Mouse (Mus musculus) C2C12 (cell line): ENCODE results near the gene Bud13.

ENCODE experiments used
- CEBPB ChIP-seq: IDR thresholded peaks from one replicate; pipeline ENCODE4 v1.6.1; 2011; ENCODE audit warnings: low read depth, mild to moderate bottlenecking, control low read depth, moderate library complexity
- CTCF ChIP-seq: IDR thresholded peaks from one replicate; pipeline ENCODE4 v1.5.1; 2011; ENCODE audit not compliant: control insufficient read depth, insufficient read depth, insufficient read length
- FOSL1 ChIP-seq: IDR thresholded peaks from one replicate; pipeline ENCODE4 v1.8.0; 2011; ENCODE audit warnings: mild to moderate bottlenecking, low read length; ENCODE audit not compliant: poor library complexity, insufficient read depth, severe bottlenecking
- MAX ChIP-seq: IDR thresholded peaks from one replicate; pipeline ENCODE4 v1.6.1; 2011; ENCODE audit warnings: mild to moderate bottlenecking, control low read depth
- MYOD1 ChIP-seq: IDR thresholded peaks from one replicate; pipeline ENCODE4 v1.6.1; 2011; ENCODE audit warnings: low read depth; ENCODE audit not compliant: control insufficient read depth, insufficient read length
- MYOG ChIP-seq: IDR thresholded peaks from one replicate; pipeline ENCODE4 v1.6.1; 2011; ENCODE audit not compliant: control insufficient read depth, insufficient read length; ENCODE audit errors: extremely low read depth
- USF1 ChIP-seq: IDR thresholded peaks from one replicate; pipeline ENCODE4 v1.6.1; 2011; ENCODE audit warnings: low read depth, mild to moderate bottlenecking, control low read depth, moderate library complexity

GRCm38 (mm10) chr9:46331301-46331700 is 48.5 kb downstream of the Bud13 start:
- TF ChIP-seq CTCF (no peak), FOSL1 (no peak), USF1 (no peak), CEBPB (no peak), MYOG (no peak), MAX (no peak), MYOD1 (no peak)
